ENCODE assay signal across 7 mouse cellular contexts in genomic region chr4:86924804-86925458, GRCm38 (mm10). TPM values are rescaled to one million over a fixed set of nuclear protein-coding genes. Genes with fewer than 3 reads are reported as not detected.
A peak's percentile ranks its signal among the peaks of the same experiment; 100 is the strongest.
DNase-seq lines count a peak whose midpoint lies in the region; ATAC-seq and TF ChIP-seq lines count a peak whose summit lies in the region.

No protein-coding gene starts in this region.

- 15% methylated on average over 9 of the region's 9 CpGs for WGBS in hindbrain, embryonic 10.5 days

- POLR2A ChIA-PET in Patski (lab: Charles Lee), result no interaction called here

- peak; percentile 79 for TF ChIP-seq CTCF in Patski (IDR thresholded peaks at IDR 0.05)

- no peak overlapping the region for H3K4me3 ChIP-seq in hindbrain, embryonic 10.5 days

- H3K36me3 ChIP-seq in hindbrain, embryonic 10.5 days, result no peaks in the 10 kb centered on the region

- H3K27ac ChIP-seq in hindbrain, embryonic 10.5 days, result peak overlapping the region; percentile 73; the same call in 1 of the 2 replicates

- in situ Hi-C loops in Patski (cut with MboI; ENCODE audit: low pct_unique_long_range_greater_than_20kb), result no loop called here

- H3K4me1 ChIP-seq in hindbrain, embryonic 10.5 days (replicated peaks), result peaks cover 19% of the 10 kb centered on the region

- peak; percentile 7 for DNase-seq in Patski (ENCODE audit: low read depth, low spot score)
- peak; percentile 34 for DNase-seq in cerebellum, adult 11-12 months
- peak; percentile 80 for DNase-seq in forelimb bud, embryonic 11.5 days (ENCODE audit: low read depth, low spot score)
- peak; percentile 80 for DNase-seq in hindbrain, embryonic 10.5 days (ENCODE audit: low spot score)
- peak; percentile 71 to 80 for DNase-seq in layer of hippocampus, postnatal 36 days
- peak; percentile 92 for DNase-seq in right cerebral cortex, postnatal 4 days

- no peak for ATAC-seq in Patski
- ATAC-seq in megakaryocyte progenitor cell, adult 5-6 weeks (replicated peaks; ENCODE audit: poor library complexity), result peak; percentile 96

- no peaks in the 10 kb centered on the region for H3K9me3 ChIP-seq in hindbrain, embryonic 10.5 days

- CTCF ChIA-PET in Patski (lab: Charles Lee), result interaction anchor here (0.6 to 1.0 kb wide), 4 partner anchors 10 to 49 kb away, joined by 3 read pairs; no protein-coding TSS in a partner anchor

- H3K27me3 ChIP-seq in Patski, result no peaks in the 10 kb centered on the region
- 0 out of 2 replicates have a peak, but pooled peaks cover 6% of the 10 kb centered on the region for H3K27me3 ChIP-seq in hindbrain, embryonic 10.5 days (ENCODE audit: insufficient read depth, poor library complexity, severe bottlenecking)

RNA-seq across cellular contexts. Expression of gene Acer2, which starts 50.7 kb away (rescaled TPM):
- not detected for polyA plus RNA-seq in Patski (2021)
- 9.4 and 11.3 TPM in 2 replicates for polyA plus RNA-seq in hindbrain, embryonic 10.5 days (2016; fragmentation: Nextera tagmentation; extraction: Ambion mirVana)
- total RNA-seq in layer of hippocampus, postnatal 36 days (2021), result 1 to 10 TPM; 5.1 to 6.9 TPM
- 0.84 and 2.2 TPM in 2 replicates for total RNA-seq in megakaryocyte progenitor cell, adult 5-6 weeks (2015)
- total RNA-seq in megakaryocyte progenitor cell, adult 5-6 weeks (2017), result 1.1 and 2.5 TPM in 2 replicates

Comparison
In these comparisons a context has a peak if more than half of its experiments do, and no peak if none do; other contexts are left out.
1. DNase-seq: peak in every context shown above with its lines; median percentile 92 in right cerebral cortex, postnatal 4 days; 80 in forelimb bud, embryonic 11.5 days; 80 in hindbrain, embryonic 10.5 days; 76 in layer of hippocampus, postnatal 36 days; 34 in cerebellum, adult 11-12 months; 7 in Patski.